Mouse (Mus musculus) intestine, embryonic 16.5 days (tissue): Measurements from ENCODE around the gene Nol8. TPM values are rescaled to one million over a fixed set of nuclear protein-coding genes. Genes with fewer than 3 reads are reported as not detected.

Experiments used
- ATAC-seq: fragments of 200-750 bp; cut with Nextera tagmentation; 2 replicates; pipeline ENCODE4 v1.8.0; 2017; ENCODE audit warnings: moderate TSS enrichment, moderate library complexity
- H3K27ac ChIP-seq: fragments of 300-500 bp; sonication (generic); 2 replicates; pipeline ENCODE4 v1.5.1; 2014; ENCODE audit warnings: mild to moderate bottlenecking, low read length
- H3K27me3 ChIP-seq: fragments of 300-500 bp; sonication (generic); replicated peaks from 2 replicates; pipeline ENCODE4 v1.6.1; 2014; ENCODE audit warnings: low read length, control low read depth, mixed read lengths; ENCODE audit not compliant: control insufficient read depth, insufficient read depth
- H3K36me3 ChIP-seq: fragments of 300-500 bp; sonication (generic); 2 replicates; pipeline ENCODE4 v1.6.1; 2014; ENCODE audit warnings: low read length, control low read depth; ENCODE audit not compliant: control insufficient read depth, insufficient read depth
- H3K4me1 ChIP-seq: fragments of 300-500 bp; sonication (generic); 2 replicates; pipeline ENCODE4 v1.6.1; 2014; ENCODE audit warnings: low read length, control low read depth, mixed read lengths; ENCODE audit not compliant: control insufficient read depth, insufficient read depth
- H3K4me2 ChIP-seq: fragments of 300-500 bp; sonication (generic); 2 replicates; pipeline ENCODE4 v1.6.1; 2014; ENCODE audit warnings: low read depth, low read length, control low read depth
- H3K4me3 ChIP-seq: fragments of 300-500 bp; sonication (generic); 2 replicates; pipeline ENCODE4 v1.5.1; 2014; ENCODE audit warnings: mild to moderate bottlenecking, low read length
- H3K9ac ChIP-seq: fragments of 300-500 bp; sonication (generic); 2 replicates; pipeline ENCODE4 v1.6.1; 2014; ENCODE audit warnings: low read depth, low read length
- H3K9me3 ChIP-seq: fragments of 300-500 bp; sonication (generic); 2 replicates; pipeline ENCODE4 v1.6.1; 2016; ENCODE audit warnings: low read length, control low read depth; ENCODE audit not compliant: control insufficient read depth
- WGBS: fragments of 180-500 bp; shearing (Covaris S2); extraction: QIAGEN DNeasy Blood & Tissue Kit; methylation state at CpG from one replicate; pipeline ENCODE4 v1.1.7; 2014; 5-methylcytosine and 5-hydroxymethylcytosine counted together
- polyA plus RNA-seq: library from polyadenylated mRNA; unstranded; fragments of >200 nt; fragmentation: Nextera tagmentation; extraction: Ambion mirVana; gene quantifications from 2 replicates; pipeline ENCODE4 v1.2.1, GENCODE M21; 2015

The Nol8 gene
- polyA plus RNA-seq, 1 experiment from 2014 or later, result 13.4 TPM

DNA sequence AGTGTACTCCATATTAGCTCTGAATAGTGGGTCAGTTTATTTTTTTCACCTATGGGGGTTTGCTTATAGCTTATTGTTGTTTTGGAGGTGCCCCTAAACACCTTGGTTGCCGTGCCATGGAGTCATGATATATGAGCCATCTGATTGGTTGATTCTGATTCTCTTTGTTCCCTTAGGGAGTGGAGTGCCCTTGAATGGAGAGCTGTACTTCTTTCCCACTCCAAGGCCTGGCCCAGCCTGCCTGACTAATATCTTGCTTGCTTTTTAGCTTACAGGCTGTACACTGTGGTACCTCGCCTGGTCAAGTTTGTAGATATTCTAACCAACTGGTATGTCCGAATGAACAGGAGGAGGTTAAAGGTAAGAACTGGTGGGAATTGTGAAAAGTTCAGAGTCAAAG is 66.4 kb downstream of the Nol8 start:
- Histone ChIP-seq H3K27me3 (no peaks in the 10 kb centered on the region), H3K4me2 (no peak overlapping the region), H3K9me3 (no peaks in the 10 kb centered on the region), H3K9ac (no peak overlapping the region), H3K4me1 (no peaks in the 10 kb centered on the region), H3K4me3 (no peak overlapping the region), H3K36me3 (peaks cover 45% of the 10 kb centered on the region), H3K27ac (no peak overlapping the region)
- WGBS, result 86% methylated on average over 3 of the region's 3 CpGs
- ATAC-seq, result no peak

Other genes with a start within 250 kb of the Nol8 start
- 18.0 and 19.9 TPM in 2 replicates for gene Ippk, start 231.8 kb upstream of the Nol8 start, polyA plus RNA-seq
- gene Tes3-ps, start 159.8 kb upstream of the Nol8 start, polyA plus RNA-seq, result 0.56 and 0.67 TPM in 2 replicates
- gene Ecm2, start 148.3 kb upstream of the Nol8 start, polyA plus RNA-seq, result 0.62 and 0.82 TPM in 2 replicates
- gene Aspn, start 108.6 kb upstream of the Nol8 start, polyA plus RNA-seq, result 25.7 and 27.1 TPM in 2 replicates
- gene Omd, start 70.6 kb upstream of the Nol8 start, polyA plus RNA-seq, result 0.69 and 1.0 TPM in 2 replicates
- gene Ogn, start 45.0 kb upstream of the Nol8 start, polyA plus RNA-seq, result 58.7 and 60.5 TPM in 2 replicates
- gene Cenpp, start 293 bp upstream of the Nol8 start, polyA plus RNA-seq, result 18.0 and 19.9 TPM in 2 replicates
- gene Iars, start 29.0 kb downstream of the Nol8 start, polyA plus RNA-seq, result 79.7 and 82.2 TPM in 2 replicates
- gene Gm30302, start 145.9 kb downstream of the Nol8 start, polyA plus RNA-seq, result not detected in 2 replicates